Mouse (Mus musculus) hindbrain, embryonic 16.5 days (tissue): ENCODE results near the gene Plpp7. TPM values are rescaled to one million over a fixed set of nuclear protein-coding genes. Genes with fewer than 3 reads are reported as not detected.

Source experiments
- ATAC-seq: fragments of 200-750 bp; cut with Nextera tagmentation; 2 replicates; pipeline ENCODE4 v1.8.0; 2017; ENCODE audit warnings: moderate TSS enrichment, moderate library complexity
- H3K27ac ChIP-seq: fragments of 300-500 bp; sonication (generic); 2 replicates; pipeline ENCODE4 v1.5.1; 2014; ENCODE audit warnings: low read depth, mild to moderate bottlenecking, control low read depth, low read length, moderate library complexity
- H3K27me3 ChIP-seq: fragments of 300-500 bp; sonication (generic); replicated peaks from 2 replicates; pipeline ENCODE4 v1.6.1; 2014; ENCODE audit warnings: low read length; ENCODE audit not compliant: control insufficient read depth, insufficient read depth
- H3K36me3 ChIP-seq: fragments of 300-500 bp; sonication (generic); 2 replicates; pipeline ENCODE4 v1.6.1; 2014; ENCODE audit warnings: mild to moderate bottlenecking, low read length, moderate library complexity, mixed read lengths; ENCODE audit not compliant: control insufficient read depth, insufficient read depth
- H3K4me1 ChIP-seq: fragments of 300-500 bp; sonication (generic); 2 replicates; pipeline ENCODE4 v1.6.1; 2014; ENCODE audit warnings: low read depth, low read length; ENCODE audit not compliant: control insufficient read depth, insufficient read depth
- H3K4me2 ChIP-seq: fragments of 300-500 bp; sonication (generic); 2 replicates; pipeline ENCODE4 v1.6.1; 2014; ENCODE audit warnings: mild to moderate bottlenecking, low read length, control low read depth, moderate library complexity
- H3K4me3 ChIP-seq: fragments of 300-500 bp; sonication (generic); 2 replicates; pipeline ENCODE4 v1.5.1; 2014; ENCODE audit warnings: mild to moderate bottlenecking, low read length, control low read depth, moderate library complexity
- H3K9ac ChIP-seq: fragments of 300-500 bp; sonication (generic); 2 replicates; pipeline ENCODE4 v1.6.1; 2014; ENCODE audit warnings: low read depth, mild to moderate bottlenecking, control low read depth, low read length, moderate library complexity
- H3K9me3 ChIP-seq: fragments of 300-500 bp; sonication (generic); 2 replicates; pipeline ENCODE4 v1.6.1; 2014; ENCODE audit warnings: mild to moderate bottlenecking, low read length, moderate library complexity; ENCODE audit not compliant: control insufficient read depth
- WGBS: fragments of 180-500 bp; shearing (Covaris S2); extraction: QIAGEN DNeasy Blood & Tissue Kit; methylation state at CpG from one replicate; pipeline ENCODE4 v1.1.7; 2014; 5-methylcytosine and 5-hydroxymethylcytosine counted together
- polyA plus RNA-seq: library from polyadenylated mRNA; unstranded; fragments of >200 nt; fragmentation: Nextera tagmentation; extraction: Ambion mirVana; gene quantifications from 2 replicates; pipeline ENCODE4 v1.2.1, GENCODE M21; 2015

The Plpp7 gene
- polyA plus RNA-seq, 1 experiment from 2014 or later = 31.1 TPM

- H3K27ac ChIP-seq = no peak overlapping the region
- no peak overlapping the region for H3K4me3 ChIP-seq
- peaks cover 3% of the 10 kb centered on the region; the same call in 1 of the 2 replicates for H3K4me1 ChIP-seq
- H3K27me3 ChIP-seq = no peaks in the 10 kb centered on the region
- no peaks in the 10 kb centered on the region for H3K36me3 ChIP-seq
- H3K9ac ChIP-seq = no peak overlapping the region
- no peaks in the 10 kb centered on the region for H3K9me3 ChIP-seq
- no peak for ATAC-seq
- WGBS = 31% methylated on average over 16 of the region's 16 CpGs
- H3K4me2 ChIP-seq = no peak overlapping the region
These were observed 32.6 kb downstream of the Plpp7 start for GRCm38 (mm10) chr2:32127653-32128535.

- no peak overlapping the region for H3K4me2 ChIP-seq
- H3K9ac ChIP-seq = no peak overlapping the region
- no peak overlapping the region for H3K27ac ChIP-seq
- peaks cover 3% of the 10 kb centered on the region; the same call in 1 of the 2 replicates for H3K4me1 ChIP-seq
- H3K36me3 ChIP-seq = no peaks in the 10 kb centered on the region
- whole genome bisulfite sequencing = 90% methylated on average over 5 of the region's 5 CpGs
- H3K27me3 ChIP-seq = no peaks in the 10 kb centered on the region
- H3K4me3 ChIP-seq = no peak overlapping the region
- no peaks in the 10 kb centered on the region for H3K9me3 ChIP-seq
- no peak for ATAC-seq
These were observed 33.2 kb downstream of the Plpp7 start for GRCm38 (mm10) chr2:32128536-32128841.

- no peak overlapping the region for H3K4me2 ChIP-seq
- H3K4me3 ChIP-seq = no peak overlapping the region
- H3K27me3 ChIP-seq = no peaks in the 10 kb centered on the region
- no peak for ATAC-seq
- no peaks in the 10 kb centered on the region for H3K9me3 ChIP-seq
- no peaks in the 10 kb centered on the region for H3K36me3 ChIP-seq
- no peak overlapping the region for H3K9ac ChIP-seq
- H3K4me1 ChIP-seq = peaks cover 3% of the 10 kb centered on the region; the same call in 1 of the 2 replicates
- H3K27ac ChIP-seq = no peak overlapping the region
- WGBS = 57% methylated on average over 11 of the region's 11 CpGs
These were observed 34.2 kb downstream of the Plpp7 start for GRCm38 (mm10) chr2:32129383-32130074.

- Histone ChIP-seq H3K27ac (no peak overlapping the region), H3K9me3 (no peaks in the 10 kb centered on the region), H3K27me3 (no peaks in the 10 kb centered on the region), H3K4me3 (no peak overlapping the region), H3K9ac (no peak overlapping the region), H3K4me2 (no peak overlapping the region), H3K36me3 (no peaks in the 10 kb centered on the region), H3K4me1 (peaks cover 3% of the 10 kb centered on the region; the same call in 1 of the 2 replicates)
- ATAC-seq = no peak
- WGBS = 30% methylated on average over 6 of the region's 6 CpGs
These were observed 35.1 kb downstream of the Plpp7 start for GRCm38 (mm10) chr2:32130435-32130834.

- H3K4me3 ChIP-seq = no peak overlapping the region
- no peak overlapping the region for H3K27ac ChIP-seq
- no peaks in the 10 kb centered on the region for H3K36me3 ChIP-seq
- ATAC-seq = no peak
- H3K27me3 ChIP-seq = no peaks in the 10 kb centered on the region
- no peaks in the 10 kb centered on the region for H3K9me3 ChIP-seq
- H3K9ac ChIP-seq = no peak overlapping the region
- WGBS = 88% methylated on average over 9 of the region's 9 CpGs
- peaks cover 3% of the 10 kb centered on the region; the same call in 1 of the 2 replicates for H3K4me1 ChIP-seq
- H3K4me2 ChIP-seq = no peak overlapping the region
These were observed 36.0 kb downstream of the Plpp7 start for GRCm38 (mm10) chr2:32131205-32131834.

GRCm38 (mm10) chr2:32131866-32132566 lies 36.7 kb downstream of the Plpp7 start:
- Histone ChIP-seq H3K27me3 (no peaks in the 10 kb centered on the region), H3K9me3 (no peaks in the 10 kb centered on the region), H3K4me3 (no peak overlapping the region), H3K27ac (no peak overlapping the region), H3K4me2 (no peak overlapping the region; the same call in 1 of the 2 replicates), H3K9ac (no peak overlapping the region), H3K4me1 (peaks cover 4% of the 10 kb centered on the region), H3K36me3 (no peaks in the 10 kb centered on the region)
- WGBS = 66% methylated on average over 6 of the region's 6 CpGs
- no peak for ATAC-seq

GRCm38 (mm10) chr2:32132567-32132992 lies 37.3 kb downstream of the Plpp7 start:
- Histone ChIP-seq H3K4me1 (peaks cover 7% of the 10 kb centered on the region), H3K36me3 (no peaks in the 10 kb centered on the region), H3K4me2 (peak overlapping the region; percentile 36), H3K27me3 (no peaks in the 10 kb centered on the region), H3K9me3 (no peaks in the 10 kb centered on the region), H3K9ac (no peak overlapping the region), H3K27ac (no peak overlapping the region), H3K4me3 (no peak overlapping the region; the same call in 1 of the 2 replicates)
- no peak for ATAC-seq
- 2% methylated on average over 12 of the region's 12 CpGs for WGBS

GRCm38 (mm10) chr2:32134039-32134438 lies 38.7 kb downstream of the Plpp7 start:
- H3K9me3 ChIP-seq = no peaks in the 10 kb centered on the region
- peaks cover 7% of the 10 kb centered on the region for H3K4me1 ChIP-seq
- 3% methylated on average over 2 of the region's 2 CpGs for WGBS
- H3K36me3 ChIP-seq = no peaks in the 10 kb centered on the region
- H3K9ac ChIP-seq = no peak overlapping the region
- H3K27ac ChIP-seq = no peak overlapping the region
- no peak for ATAC-seq
- H3K27me3 ChIP-seq = no peaks in the 10 kb centered on the region
- H3K4me2 ChIP-seq = no peak overlapping the region
- no peak overlapping the region for H3K4me3 ChIP-seq
